Mouse (Mus musculus): Measurements from ENCODE around the gene Pkd1l3.

Pkd1l3 gene

GRCm38 (mm10) chr8:109614243-109615210, at the start of gene Pkd1l3:
TSS of gene Pkd1l3 (plus strand) at chr8:109614517.
- no peak for DNase-seq (ENCODE audit: low spot score)

DNA sequence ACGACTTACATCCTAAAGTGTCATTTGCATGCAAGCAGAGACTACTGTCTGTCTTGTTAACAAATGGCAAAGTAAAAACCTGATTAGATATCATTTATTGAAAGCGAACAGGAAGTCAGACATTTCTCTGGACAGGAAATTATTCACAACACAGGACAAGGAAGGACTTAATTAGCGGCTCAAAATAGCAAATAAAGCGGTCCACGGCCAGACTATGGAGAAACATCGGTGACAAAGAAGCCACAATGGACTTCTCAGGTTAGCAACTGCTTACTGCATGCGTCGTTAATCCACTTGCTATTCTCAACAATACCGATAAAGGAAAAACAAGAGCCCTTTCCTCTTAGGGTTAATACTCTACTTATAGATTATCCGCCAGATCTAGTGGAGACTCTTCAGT, 49.6 kb upstream of the Pkd1l3 start:
- no peak for DNase-seq (ENCODE audit: low spot score)

DNA sequence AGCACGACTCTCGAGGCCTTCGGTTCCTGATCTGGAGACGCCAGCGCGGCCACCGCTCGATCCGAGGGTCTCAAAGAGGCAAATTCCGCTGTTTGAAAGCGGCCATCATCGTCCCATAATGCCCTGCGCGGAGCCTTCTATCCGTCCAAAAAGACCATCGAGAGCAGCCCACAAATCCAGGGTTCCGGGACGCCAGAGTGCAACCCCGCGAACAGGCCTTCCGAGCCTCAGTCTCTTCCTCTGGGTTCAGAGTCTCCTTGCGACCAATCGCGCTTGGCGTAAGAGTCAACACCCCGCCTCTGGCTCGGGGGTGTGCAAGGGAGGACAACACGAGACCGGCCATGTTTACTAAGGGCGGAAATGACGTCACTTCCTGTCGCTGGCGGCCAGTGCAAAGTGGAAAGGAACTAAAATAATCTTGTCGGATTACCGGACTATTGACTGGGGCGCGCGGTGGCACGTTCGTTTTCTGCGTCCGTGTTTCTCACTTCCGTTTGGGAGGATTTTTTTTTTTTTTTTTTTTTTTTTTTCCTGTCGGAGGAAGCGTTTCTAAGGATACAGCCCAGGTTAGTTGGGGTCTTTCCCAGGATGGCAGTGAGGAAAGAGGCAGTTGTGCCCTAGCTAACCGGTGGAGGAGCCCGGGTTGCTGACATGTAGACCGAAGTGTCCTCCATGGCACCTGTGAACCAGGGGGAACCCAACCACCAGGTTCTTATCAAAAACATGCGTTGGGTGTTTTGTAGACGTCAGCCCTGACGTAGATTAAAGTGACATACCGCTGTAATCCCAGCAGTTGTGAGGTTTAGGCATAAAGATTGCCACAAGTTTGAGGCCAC, 48.6 kb upstream of the Pkd1l3 start, which contains the start of the genes Dhx38 and Txnl4b:
Gene Dhx38 (minus strand): TSS at position 364 of the 836 bp plus-strand sequence.
Gene Txnl4b (plus strand): TSS at position 395 of the 836 bp plus-strand sequence.
- peak; percentile 93 for DNase-seq (ENCODE audit: low spot score)

DNA sequence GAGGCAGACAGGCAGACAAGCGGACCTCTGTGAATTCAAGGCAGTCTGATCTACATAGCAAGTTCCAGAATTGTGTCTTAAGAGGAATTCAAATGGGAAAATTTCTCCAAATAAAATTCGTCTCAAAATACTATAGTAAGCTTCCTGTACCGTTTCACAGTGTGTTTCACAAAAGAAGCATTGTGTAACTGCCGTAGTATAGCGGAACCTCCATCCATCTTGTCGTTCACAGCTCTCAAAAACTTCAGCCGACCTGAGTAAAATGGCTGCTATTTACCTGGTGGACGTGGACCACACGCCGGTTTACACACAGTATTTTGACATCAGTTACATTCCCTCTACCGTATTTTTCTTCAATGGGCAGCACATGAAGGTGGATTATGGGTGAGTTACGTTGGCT, 43.2 kb upstream of the Pkd1l3 start:
- no peak for DNase-seq (ENCODE audit: low spot score)

- DNase-seq (ENCODE audit: low spot score) = no peak
These were observed 38.0 kb upstream of the Pkd1l3 start for GRCm38 (mm10) chr8:109576311-109576710.

DNA sequence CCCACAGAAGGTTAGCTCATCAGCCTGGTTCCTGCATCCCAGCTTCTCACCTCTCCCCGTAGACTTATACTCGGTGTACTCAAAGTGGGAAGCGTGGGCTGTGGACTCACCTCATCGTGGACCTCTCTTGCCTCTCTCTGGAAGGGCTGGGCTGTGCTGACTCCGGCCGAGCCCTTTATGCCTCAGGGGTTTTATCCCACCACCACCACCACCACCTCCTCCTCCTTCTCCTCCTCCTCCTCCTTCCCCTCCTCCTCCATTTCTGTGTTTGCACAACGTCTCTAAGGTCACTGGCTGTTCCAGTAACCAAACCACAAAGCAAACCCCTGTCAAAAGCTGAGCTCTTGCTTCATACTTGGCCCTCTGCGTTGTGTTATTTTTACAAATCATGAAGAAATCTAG, 35.4 kb upstream of the Pkd1l3 start, which contains the start of gene Hp:
Gene Hp (minus strand): TSS at position 273 of the 402 bp plus-strand sequence.
- no peak for DNase-seq (ENCODE audit: low spot score)

DNA sequence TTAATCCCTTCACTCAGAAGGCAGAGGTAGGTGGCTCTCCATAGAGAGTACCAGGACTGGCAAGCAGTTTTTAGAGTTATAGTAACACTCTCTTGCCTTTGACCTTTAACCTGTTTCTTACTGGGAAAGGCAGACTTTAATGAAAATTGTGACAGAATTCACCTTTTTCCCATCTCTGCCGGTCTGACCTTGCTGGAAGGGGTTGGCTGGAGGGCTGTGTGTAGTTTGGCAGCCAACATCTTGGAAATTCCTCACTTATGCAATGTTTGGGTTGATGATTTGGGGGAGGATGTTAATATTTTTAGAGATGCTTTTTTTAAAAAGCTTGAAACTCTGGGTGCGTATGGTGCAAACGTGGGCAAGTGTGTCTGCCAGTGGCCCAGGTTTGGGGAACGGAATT, 30.0 kb upstream of the Pkd1l3 start:
- no peak for DNase-seq (ENCODE audit: low spot score)

GRCm38 (mm10) chr8:109584830-109585229, 29.5 kb upstream of the Pkd1l3 start:
- DNase-seq (ENCODE audit: low spot score) = no peak

GRCm38 (mm10) chr8:109585652-109586051, 28.7 kb upstream of the Pkd1l3 start:
- DNase-seq (ENCODE audit: low spot score) = no peak

DNA sequence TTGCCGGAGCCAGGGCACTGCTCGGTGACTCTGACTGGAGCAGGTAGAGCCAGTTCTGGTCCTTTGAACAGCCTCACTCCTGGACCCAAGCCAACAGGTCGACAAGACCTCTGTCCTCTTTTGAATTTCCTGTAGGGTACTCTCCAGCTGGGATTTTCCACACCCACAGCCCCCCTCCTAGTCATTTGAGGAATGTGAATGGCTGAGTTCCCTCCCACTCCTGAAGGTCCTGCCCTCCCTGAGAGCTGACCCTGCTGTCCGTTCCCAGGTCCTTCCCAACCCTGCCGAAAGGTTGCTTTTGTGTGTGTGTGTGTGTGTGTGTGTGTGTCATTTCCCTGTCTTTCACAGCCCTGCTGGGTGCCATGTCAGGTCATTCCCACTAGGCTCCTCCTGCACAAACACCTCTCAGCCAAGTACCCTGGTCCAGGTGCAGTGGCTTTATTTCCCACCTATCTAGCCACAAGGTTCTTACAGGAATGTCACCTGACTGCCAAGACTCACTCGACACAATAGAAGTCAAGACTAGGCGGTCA, 27.3 kb upstream of the Pkd1l3 start:
- no peak for DNase-seq (ENCODE audit: low spot score)

DNA sequence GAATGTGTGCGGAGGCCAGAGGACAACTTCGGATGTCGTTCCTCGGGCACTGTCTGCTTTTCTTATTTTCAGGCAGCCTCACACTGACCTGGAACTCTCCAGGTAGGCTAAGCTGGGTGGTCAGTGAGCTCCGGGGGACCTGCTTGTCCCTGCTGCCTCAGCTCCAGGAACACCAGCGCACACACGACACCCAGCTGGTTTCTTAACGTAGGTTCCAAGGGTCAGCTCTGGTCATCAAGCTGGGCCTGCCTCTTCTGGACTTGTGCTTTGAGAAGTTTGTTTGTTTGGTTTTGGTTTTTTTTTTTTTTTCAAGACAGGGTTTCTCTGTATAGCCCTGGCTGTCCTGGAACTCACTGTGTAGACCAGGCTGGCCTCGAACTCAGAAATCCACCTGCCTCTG, 23.4 kb upstream of the Pkd1l3 start:
- no peak for DNase-seq (ENCODE audit: low spot score)

- no peak for DNase-seq (ENCODE audit: low spot score)
These were observed 22.9 kb upstream of the Pkd1l3 start for GRCm38 (mm10) chr8:109591367-109591766.

- no peak for DNase-seq (ENCODE audit: low spot score)
These were observed 22.2 kb upstream of the Pkd1l3 start for GRCm38 (mm10) chr8:109592164-109592563.

- DNase-seq (ENCODE audit: low spot score) = no peak
These were observed 21.1 kb upstream of the Pkd1l3 start for GRCm38 (mm10) chr8:109593117-109593788.

GRCm38 (mm10) chr8:109595854-109596253, 18.5 kb upstream of the Pkd1l3 start:
- DNase-seq (ENCODE audit: low spot score) = no peak

DNA sequence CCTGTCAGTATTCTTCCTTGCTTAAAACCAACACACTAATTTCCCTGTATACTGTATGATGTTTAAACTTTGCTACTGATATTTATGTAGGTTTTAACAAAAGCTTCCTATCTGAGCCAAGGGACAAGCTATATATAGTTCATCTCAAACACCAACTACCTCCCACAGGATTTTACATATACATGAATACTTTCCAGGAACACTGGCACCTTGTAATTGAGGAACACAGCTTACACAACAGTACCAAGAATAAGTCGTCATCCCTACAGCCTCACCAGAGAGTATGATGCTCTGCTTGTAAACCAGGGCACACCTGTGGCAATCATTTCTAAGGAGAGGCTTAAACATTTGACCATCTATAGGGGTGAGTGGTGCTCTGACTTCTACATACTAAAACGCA, 7.6 kb upstream of the Pkd1l3 start:
- DNase-seq (ENCODE audit: low spot score) = no peak

- DNase-seq (ENCODE audit: low spot score) = no peak
These were observed 6.7 kb upstream of the Pkd1l3 start for GRCm38 (mm10) chr8:109607650-109608049.

DNA sequence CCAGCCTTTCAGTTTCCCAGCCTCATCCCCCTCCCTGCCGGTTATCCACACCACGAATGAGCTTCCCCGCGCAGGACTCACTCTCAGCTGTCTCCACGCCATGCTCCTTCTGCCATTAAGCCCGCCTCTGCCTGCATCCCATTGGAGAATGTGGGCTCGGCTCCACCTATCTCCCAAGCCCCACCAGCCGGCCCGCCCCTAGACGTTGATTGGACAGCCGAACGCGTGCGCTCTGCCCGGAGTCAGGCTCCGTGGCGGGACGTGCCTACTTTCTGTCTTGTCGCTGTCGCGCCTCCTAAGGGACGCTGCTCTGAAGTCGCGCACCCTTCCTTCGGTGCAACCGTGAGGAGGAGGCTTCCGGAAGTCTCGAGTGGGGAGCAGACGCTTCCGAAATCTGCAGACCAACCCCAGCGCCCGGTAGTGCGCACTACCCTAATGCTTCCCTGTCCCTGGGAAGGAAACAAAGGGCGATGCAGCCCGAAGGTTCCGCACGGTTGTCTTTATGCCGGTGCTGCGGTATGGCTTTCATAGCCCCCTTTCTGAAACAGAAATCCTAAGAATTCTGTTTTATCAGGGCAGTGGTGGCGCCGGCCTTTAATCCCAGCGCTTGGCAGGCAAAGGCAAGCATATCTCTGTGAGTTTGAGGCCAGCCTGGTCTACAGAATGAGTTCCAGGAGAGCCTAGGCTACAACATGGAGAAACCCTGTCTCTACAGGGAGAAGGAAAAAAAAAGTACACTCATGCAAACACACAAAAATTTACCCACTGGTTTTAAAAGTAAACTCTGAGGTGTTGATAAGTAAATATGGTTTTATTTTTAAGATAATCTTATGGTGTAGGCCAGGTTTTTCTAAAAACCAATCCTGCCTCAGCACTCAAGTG, 5.8 kb upstream of the Pkd1l3 start, which contains the start of gene Dhodh:
Gene Dhodh (minus strand): TSS at position 403 of the 882 bp plus-strand sequence.
- DNase-seq (ENCODE audit: low spot score) = peak; percentile 87

DNA sequence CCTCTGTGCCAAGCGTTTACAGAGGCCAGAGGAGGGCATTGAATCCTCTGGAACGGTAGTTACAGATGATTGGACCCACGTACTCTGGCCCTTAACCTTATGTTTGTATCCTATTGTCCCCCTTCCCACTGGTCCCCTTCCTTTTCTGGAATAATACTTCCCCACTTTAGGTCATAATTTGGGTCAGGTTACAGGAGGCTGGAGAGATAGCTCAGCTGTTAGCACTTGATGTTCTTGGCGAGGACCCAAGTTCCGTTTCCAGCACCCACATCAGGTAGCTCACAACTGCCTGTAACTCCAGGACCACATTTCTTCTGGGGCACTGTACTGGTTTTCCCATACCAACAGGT, 5.2 kb upstream of the Pkd1l3 start:
- no peak for DNase-seq (ENCODE audit: low spot score)

- DNase-seq (ENCODE audit: low spot score) = no peak
These were observed 1.3 kb downstream of the Pkd1l3 start for GRCm38 (mm10) chr8:109615569-109615968.

GRCm38 (mm10) chr8:109628638-109629037, 14.3 kb downstream of the Pkd1l3 start:
- no peak for DNase-seq (ENCODE audit: low spot score)
